Mouse (Mus musculus): ENCODE measurements at regions not wholly inside any gene's neighbourhood (a gene's known extent, or its start where the extent isn't known, plus 50 kb on each side); places are given as distances from the start of the nearest gene placed in this dataset.

- no peak for DNase-seq (ENCODE audit: low read depth)
These were observed 151.3 kb upstream of the Pgrmc2 start for GRCm38 (mm10) chr3:41234191-41234590.

GRCm38 (mm10) chr3:41233439-41233838 is 150.6 kb upstream of the Pgrmc2 start:
- DNase-seq (ENCODE audit: low read depth) = no peak

DNA sequence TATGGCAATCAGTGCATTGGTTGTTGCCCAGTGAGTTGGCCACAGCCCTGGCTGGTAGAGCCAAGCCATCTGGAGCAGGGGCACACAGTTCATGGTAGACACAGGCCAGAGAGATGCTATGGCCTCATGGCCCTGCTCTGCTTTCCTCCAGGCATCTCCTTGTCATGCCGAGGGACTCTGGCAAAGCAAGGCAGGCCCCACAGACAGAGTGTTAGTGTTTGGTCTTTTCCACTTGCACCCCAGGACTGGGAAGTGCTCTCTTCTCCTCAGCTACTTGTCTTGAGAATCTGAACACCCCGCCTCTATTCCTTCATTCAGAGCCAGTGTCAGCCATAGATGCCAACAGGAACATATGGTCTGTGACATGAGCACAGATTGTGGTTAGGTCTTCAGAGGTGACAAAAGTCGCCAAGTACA is 148.1 kb upstream of the Pgrmc2 start:
- no peak for DNase-seq (ENCODE audit: low read depth)

GRCm38 (mm10) chr3:41229493-41229892 is 146.6 kb upstream of the Pgrmc2 start:
- no peak for DNase-seq (ENCODE audit: low read depth)

DNA sequence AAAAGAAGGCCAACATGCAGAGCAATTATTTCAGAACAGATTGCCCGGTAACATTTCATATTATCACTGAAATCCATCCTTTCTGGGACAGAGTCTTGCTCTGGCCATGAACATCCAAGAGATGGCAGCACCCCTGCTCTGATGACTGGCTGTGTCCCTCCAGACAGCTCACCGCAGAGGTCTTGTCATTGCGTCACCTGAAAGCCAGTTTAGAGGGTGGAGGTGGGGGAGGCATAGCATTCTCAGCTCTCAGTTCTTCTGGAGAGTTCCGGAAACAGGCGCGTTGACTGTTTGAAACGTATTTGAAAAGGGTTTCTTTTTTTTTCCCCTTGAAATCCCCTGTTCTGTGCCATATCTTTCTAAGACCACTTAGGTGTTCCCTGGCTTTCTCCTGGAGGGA is 145.7 kb upstream of the Pgrmc2 start:
- DNase-seq (ENCODE audit: low read depth) = no peak

GRCm38 (mm10) chr3:41220746-41221145 is 137.9 kb upstream of the Pgrmc2 start:
- no peak for DNase-seq (ENCODE audit: low read depth)

DNA sequence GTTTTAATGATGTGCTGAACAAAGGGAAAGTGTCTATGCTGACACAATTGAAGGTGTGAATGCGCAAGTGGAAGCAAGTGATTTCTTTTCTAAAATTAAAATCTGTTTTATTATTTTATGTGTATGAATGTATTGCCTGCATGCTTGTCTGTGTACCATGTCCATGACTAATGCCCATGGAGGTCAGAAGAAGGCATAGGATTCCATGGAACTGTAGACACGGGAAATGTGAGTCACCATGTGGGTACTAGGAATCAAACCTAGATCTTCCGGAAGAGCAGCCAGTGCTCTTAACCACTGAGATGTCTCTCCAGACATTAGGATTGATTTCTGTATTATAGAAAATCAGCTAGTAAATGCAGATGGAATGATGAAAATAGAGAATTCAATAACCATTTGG is 134.9 kb upstream of the Pgrmc2 start:
- DNase-seq (ENCODE audit: low read depth) = no peak

DNA sequence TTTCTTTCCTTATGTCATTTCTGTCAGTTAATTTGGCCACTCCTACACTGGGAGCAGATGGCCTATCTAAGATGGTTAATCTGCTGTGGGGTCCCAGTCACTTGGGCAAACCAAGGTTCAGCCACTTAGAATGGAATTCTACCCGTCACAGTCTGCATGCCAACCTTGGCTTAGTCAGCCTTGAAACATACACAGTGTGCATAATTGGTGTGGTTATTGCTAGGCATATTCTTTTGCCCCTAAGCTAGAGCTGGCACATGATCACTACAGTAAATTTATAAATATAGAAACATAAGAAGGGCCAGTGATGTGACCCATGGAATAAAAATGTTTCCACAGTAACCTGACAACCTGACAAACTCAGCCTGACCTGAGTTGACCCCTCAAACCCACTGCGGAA is 130.7 kb upstream of the Pgrmc2 start:
- no peak for DNase-seq (ENCODE audit: low read depth)

- no peak for DNase-seq (ENCODE audit: low read depth)
These were observed 127.5 kb upstream of the Pgrmc2 start for GRCm38 (mm10) chr3:41210333-41210732.

- DNase-seq (ENCODE audit: low read depth) = no peak
These were observed 120.0 kb upstream of the Pgrmc2 start for GRCm38 (mm10) chr3:41202895-41203294.

DNA sequence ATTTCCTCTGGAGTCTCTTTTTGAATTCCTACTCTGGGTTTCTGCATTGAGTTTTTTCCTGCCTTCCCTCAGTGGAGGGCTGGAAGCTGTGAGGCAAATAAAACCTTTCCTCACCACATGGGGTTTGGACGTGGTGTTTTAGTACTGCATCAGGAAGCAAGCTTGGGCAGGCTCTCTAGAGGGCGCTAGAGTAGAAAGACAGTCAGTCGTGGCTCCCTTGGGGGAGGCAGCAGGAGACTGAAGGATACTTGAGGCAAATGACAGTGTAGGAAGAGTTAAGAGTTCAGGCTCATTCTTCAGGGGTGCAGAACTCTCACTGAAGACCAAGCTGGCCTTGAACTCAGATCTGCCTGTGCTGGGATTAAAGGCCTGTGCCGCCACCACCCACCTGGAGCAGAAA is 118.9 kb upstream of the Pgrmc2 start:
- no peak for DNase-seq (ENCODE audit: low read depth)

- DNase-seq (ENCODE audit: low read depth) = no peak
These were observed 117.2 kb upstream of the Pgrmc2 start for GRCm38 (mm10) chr3:41200026-41200425.

- DNase-seq (ENCODE audit: low read depth) = peak; percentile 24
These were observed 115.5 kb upstream of the Pgrmc2 start for GRCm38 (mm10) chr3:41198216-41198976.

DNA sequence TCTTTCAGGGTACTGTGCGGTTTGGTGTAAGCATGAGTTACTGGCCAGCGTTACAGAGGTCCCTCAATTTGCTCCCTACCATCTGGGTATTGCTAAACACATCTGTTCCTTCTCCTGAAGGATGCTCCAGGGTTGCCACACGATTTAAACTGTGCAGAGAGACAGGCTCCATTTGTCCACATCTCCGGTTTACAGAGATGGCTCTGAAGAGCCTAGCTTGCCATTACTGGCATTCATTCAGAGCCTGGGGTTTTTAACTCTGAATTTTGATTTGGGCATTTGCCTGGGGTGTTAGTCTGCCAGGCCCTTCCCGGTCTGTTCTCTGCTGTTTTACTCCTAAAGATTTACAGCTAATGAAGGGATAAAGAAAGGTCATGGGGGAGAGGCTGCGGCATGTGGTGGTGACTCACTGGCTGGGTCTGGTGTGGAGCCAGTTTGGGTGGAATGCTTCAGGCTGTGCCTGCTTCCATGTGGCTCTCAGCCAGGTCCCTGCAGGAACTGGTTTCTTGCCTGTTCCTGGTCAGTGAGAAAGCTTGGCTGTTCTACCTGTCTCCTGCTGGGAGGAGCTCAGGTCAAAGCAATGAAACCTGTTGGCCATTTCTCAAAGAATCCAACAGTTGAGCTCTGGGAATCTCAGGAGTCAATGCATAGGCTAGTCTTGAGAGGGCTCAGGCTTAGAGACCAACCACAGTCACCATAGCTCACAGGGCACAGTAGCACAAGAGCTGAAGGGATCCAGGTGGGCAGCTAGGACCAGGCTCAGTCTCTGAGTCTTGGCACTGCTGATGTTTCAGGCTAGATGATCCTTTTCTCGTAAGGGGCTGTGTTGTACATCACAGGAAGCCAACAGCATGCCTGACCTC is 112.5 kb upstream of the Pgrmc2 start:
- DNase-seq (ENCODE audit: low read depth) = peak; percentile 52

DNA sequence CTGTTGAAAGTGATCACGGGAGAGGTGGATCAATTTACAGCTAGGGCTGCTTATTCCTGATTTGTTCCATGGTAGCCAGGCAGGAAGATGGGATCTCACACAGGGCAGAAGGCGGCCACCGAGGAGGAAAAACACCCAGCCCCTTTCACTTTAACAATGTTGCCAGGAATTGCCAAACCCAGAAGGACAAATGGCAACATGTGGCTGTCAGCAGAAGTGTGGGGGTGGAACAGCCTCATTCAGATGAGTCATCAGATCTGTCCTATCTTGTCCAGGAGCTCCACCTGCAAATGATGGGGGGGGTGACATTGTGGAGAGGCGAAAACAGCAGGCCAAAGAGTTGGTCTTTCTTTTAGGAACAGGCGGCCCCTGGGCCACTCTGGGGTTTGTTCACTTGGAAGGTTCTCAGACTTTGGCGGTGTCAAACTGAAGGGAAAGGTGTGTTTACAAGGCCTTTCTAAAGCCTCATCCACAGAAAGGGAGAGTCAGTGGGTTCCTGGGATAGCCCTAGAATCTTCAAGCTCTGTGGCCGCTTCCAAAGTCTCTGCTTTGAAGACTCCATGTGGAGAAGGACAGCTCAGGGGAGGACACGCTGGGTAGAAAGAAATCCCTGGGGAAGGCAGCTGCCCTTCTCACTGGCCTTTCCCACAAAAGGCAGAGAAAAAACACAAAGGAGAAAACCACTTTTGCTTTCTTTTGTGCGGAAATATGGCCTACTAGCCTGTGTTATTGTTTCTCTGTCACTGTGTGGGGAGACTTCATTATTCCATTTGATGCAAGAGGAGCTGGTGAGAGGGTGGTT is 111.7 kb upstream of the Pgrmc2 start:
- peak; percentile 77 for DNase-seq (ENCODE audit: low read depth)

DNA sequence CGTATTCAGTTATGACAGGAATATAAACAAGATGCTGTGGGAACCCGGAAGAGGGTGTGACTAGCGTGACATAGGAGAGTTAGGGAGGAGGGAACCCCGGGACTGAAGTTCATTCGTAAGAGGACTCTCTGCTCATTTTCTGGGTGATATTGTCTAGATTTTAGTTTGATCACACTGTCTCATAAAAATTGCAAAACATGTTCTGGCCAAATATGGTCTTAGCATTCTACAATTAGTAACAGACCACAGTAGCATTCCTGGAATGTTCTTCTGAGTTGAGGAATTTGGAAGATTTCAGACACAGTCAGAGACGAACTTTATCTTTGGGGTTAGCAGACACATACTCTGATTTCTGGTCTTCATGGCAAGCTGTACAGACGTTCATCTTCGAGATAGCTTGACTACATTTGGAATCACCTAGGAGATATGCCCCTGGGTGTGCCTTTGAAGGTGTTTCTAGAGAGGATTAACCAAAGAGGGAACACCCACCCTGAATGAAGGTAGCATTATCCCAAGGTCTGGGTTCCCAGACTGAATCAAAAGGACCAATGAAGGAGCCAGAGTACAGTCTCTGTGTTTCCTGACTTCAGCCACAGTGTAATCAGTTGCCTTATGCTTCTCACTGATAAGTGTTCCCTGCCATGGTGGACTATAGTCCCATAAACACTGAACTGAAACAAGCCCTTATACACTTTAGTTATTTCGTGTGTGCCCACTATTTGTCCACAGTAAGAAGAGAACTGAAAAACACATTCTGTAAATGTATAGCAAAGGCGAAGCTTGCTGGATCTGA is 102.7 kb upstream of the Pgrmc2 start:
- DNase-seq (ENCODE audit: low read depth) = no peak

- DNase-seq (ENCODE audit: low read depth) = no peak
These were observed 101.5 kb upstream of the Pgrmc2 start for GRCm38 (mm10) chr3:41184375-41184774.

DNA sequence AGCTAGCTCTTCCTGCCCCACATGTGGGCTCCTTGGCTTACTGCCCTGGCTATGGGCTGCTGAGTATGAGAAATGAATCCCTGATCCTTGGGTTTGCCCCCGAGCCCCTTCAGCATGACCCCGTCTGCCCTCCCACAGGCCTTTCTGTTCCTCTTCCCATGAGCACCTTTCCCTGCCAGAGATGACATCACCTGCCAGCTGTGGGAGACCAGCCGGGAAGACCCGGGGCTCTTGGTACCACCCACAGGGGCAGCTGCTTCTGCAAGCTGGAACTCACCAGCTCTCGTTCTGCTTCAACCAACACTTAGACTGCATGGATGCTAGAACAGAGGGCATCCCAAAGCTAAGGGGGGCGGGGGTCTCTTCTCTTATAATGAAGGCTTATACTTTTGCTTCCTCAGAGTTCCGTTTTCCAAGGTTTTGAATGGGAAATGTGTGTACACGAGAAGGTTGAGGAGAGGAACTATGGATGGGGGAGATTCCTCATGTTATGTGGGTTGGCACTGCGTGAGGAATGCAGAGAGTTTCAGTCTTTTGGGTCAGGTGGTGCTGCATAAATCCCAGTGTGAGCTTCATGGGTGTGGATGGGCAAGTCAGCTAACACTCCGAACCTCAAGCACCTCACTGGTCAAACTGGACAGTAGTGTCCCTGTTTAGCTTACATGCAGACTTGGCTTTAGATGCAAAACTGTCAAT is 100.2 kb upstream of the Pgrmc2 start:
- no peak for DNase-seq (ENCODE audit: low read depth)

GRCm38 (mm10) chr3:41182036-41182899 is 99.4 kb upstream of the Pgrmc2 start:
- peak; percentile 22 for DNase-seq (ENCODE audit: low read depth)

DNA sequence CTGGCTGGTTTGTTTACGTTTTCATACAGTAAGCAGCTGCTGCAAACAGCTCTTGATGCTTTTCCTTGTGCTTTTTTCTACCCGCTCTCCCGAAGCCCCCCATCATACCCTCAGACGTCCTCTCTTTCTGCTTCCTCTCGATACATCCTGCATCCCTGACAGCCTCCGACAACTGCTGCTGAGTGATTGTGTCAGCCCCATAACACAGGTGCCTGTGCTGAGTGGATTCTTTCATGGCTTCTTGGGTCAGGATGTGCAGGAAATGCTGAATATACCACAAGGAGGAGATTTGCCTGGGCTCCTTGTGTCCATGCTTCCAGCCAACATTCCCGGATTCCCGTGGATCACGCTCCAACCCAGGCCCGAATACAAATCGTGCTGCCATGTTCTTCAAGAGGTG is 98.6 kb upstream of the Pgrmc2 start:
- DNase-seq (ENCODE audit: low read depth) = no peak

Data from gonadal fat pad, adult 2 months (tissue).